Mouse (Mus musculus): Measurements from ENCODE around the gene Mcpt9. TPM values are rescaled to one million over a fixed set of nuclear protein-coding genes. Genes with fewer than 3 reads are reported as not detected.
"Not testable (repeated sequence)": the region's sequence is repeated elsewhere in the genome, so short reads cannot be mapped to it uniquely, and the experiment has no call there.

The Mcpt9 gene
- not detected in 2 replicates for polyA plus RNA-seq (2012; ENCODE audit: insufficient read depth, insufficient read length, missing spikeins)

DNA sequence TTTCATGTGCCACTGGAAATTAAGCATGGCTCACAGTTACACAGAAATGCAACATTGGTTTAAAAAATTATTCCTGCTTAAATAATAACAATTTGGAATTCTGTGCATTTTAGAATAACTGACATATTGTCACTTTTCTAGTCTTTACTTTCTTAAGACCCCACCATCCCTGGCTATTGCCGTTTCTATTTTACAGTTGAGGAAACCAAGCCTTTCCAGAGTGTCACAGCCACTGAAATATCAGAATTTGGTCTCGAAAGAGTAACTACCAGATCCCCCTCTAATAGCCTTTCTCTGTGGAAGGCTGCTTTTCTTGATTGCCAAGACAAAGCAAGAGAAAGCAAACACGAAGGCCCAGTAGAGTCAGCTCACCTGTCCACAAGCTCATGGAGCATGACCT is at the start of gene Mcpt9:
TSS of gene Mcpt9 (minus strand) at position 101 of the 400 bp plus-strand sequence.
- not testable (repeated sequence) for H3K27ac ChIP-seq (ENCODE audit: insufficient read depth, low read depth, low read length); H3K4me3 ChIP-seq (ENCODE audit: insufficient read depth, low read length); H3K4me1 ChIP-seq (ENCODE audit: control insufficient read depth, insufficient read depth, low read length)

GRCm38 (mm10) chr14:56062213-56062612 is 31.9 kb upstream of the Mcpt9 start, which contains the start of gene Mcpt4:
Gene Mcpt4, minus strand, starts transcription at chr14:56062313.
- H3K27ac ChIP-seq (ENCODE audit: insufficient read depth, low read depth, low read length); H3K4me3 ChIP-seq (ENCODE audit: insufficient read depth, low read length); H3K4me1 ChIP-seq (ENCODE audit: control insufficient read depth, insufficient read depth, low read length): not testable (repeated sequence)

DNA sequence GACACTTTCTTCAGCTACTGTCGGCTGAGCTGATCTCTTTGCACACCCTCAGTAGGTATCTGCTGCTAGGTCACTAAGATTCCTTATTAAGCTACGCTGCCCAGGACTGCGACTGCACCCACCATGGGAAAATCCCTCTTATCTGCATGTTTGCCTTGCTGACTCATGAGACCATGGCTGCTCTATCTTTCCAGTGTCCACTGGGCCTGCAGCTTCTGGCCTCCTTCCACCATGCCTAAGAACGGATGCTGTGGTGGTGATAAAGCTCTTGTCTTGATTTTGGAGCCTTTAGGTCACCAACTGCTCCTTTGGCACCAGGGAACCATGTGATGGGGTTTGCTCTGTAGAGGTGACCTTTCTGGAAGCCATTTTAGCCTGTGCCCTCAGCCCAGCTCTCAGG is 27.4 kb upstream of the Mcpt9 start:
- Histone ChIP-seq H3K4me1 (ENCODE audit: control insufficient read depth, insufficient read depth, low read length) (no peaks in the 10 kb centered on the region), H3K4me3 (ENCODE audit: insufficient read depth, low read length) (no peak overlapping the region), H3K27ac (ENCODE audit: insufficient read depth, low read depth, low read length) (no peak overlapping the region)
- TF ChIP-seq POLR2A (IDR thresholded peaks at IDR 0.05; ENCODE audit: borderline replicate concordance, low read depth, low read length) = no peak
- TF ChIP-seq CTCF (IDR thresholded peaks at IDR 0.05; ENCODE audit: low read depth, low read length) = no peak

GRCm38 (mm10) chr14:56055408-56055807 is 25.1 kb upstream of the Mcpt9 start:
- no peaks in the 10 kb centered on the region for H3K4me1 ChIP-seq (ENCODE audit: control insufficient read depth, insufficient read depth, low read length)
- H3K4me3 ChIP-seq (ENCODE audit: insufficient read depth, low read length) = no peak overlapping the region
- no peak overlapping the region for H3K27ac ChIP-seq (ENCODE audit: insufficient read depth, low read depth, low read length)
- TF ChIP-seq CTCF (IDR thresholded peaks at IDR 0.05; ENCODE audit: low read depth, low read length) (no peak), POLR2A (IDR thresholded peaks at IDR 0.05; ENCODE audit: borderline replicate concordance, low read depth, low read length) (no peak)

DNA sequence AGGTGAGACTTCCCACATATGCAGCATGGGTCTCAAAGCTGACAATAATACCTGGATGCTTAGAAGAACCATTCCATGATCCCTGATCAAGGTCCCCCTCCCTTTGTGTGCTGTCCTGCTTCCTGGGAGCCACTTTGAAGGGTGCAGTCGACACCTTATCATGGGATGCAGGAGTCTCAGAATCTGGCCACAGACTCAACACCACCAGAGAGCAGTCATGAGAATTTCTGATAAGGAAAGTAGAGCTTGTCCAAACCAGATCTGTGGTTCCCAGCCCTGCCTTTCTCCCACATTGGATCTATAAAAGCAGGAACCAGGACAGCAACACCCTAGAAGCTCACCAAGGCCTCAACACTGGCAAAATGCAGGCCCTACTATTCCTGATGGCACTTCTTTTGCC is 11.5 kb upstream of the Mcpt9 start, which contains the start of gene Mcpt2:
TSS of gene Mcpt2 (plus strand) at position 250 of the 400 bp plus-strand sequence.
- not testable (repeated sequence) for H3K4me3 ChIP-seq (ENCODE audit: insufficient read depth, low read length); H3K4me1 ChIP-seq (ENCODE audit: control insufficient read depth, insufficient read depth, low read length)
- peak within 1 kb of the TSS; percentile 24; the same call in 1 of the 2 replicates for H3K27ac ChIP-seq (ENCODE audit: insufficient read depth, low read depth, low read length)

DNA sequence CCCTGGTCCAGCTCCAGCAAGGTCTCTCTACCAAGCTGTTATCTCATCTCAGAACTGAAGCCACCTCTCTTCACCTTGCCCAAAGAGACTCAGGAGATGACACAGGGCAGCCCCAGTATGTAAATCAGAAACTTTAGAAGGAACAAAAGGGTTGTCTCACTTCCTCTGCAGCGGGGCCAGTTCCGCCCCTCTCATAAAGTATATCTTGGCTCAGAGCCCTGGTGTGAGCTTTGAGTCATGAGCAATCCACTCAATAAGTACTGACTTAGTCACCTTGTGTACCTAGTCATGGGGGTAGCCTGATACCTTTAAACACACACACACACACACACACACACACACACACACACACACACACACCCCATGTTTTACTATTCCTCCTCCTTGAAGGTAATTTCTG is 4.1 kb upstream of the Mcpt9 start:
- H3K4me1 ChIP-seq (ENCODE audit: control insufficient read depth, insufficient read depth, low read length) = no peaks in the 10 kb centered on the region; the same call in 1 of the 2 replicates
- no peak for TF ChIP-seq POLR2A (IDR thresholded peaks at IDR 0.05; ENCODE audit: borderline replicate concordance, low read depth, low read length)
- TF ChIP-seq CTCF (IDR thresholded peaks at IDR 0.05; ENCODE audit: low read depth, low read length) = no peak
- no peak overlapping the region for H3K4me3 ChIP-seq (ENCODE audit: insufficient read depth, low read length)
- no peak overlapping the region for H3K27ac ChIP-seq (ENCODE audit: insufficient read depth, low read depth, low read length)

DNA sequence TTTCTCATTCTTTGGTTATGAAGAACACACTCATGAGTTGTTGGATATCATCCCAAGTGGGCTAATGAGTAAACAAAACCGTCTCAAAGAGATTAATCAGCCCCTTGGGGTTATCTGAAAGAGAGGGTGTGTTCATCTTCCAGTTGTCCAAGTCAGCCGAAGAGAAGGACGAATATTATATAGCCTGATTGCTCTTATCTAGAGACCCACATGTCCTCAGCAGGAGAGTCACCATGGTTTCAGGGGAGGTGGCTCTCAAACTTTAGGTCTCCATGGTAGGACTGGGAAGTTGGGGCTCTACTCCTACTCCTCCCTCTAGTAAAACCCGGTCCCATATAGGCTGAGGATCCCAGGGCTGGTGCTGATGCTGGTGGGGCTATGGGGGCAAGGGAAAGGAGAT is 9.0 kb downstream of the Mcpt9 start:
- H3K4me3 ChIP-seq (ENCODE audit: insufficient read depth, low read length); H3K27ac ChIP-seq (ENCODE audit: insufficient read depth, low read depth, low read length); H3K4me1 ChIP-seq (ENCODE audit: control insufficient read depth, insufficient read depth, low read length): not testable (repeated sequence)

GRCm38 (mm10) chr14:56019446-56019845 is 10.8 kb downstream of the Mcpt9 start:
- Histone ChIP-seq H3K4me3 (ENCODE audit: insufficient read depth, low read length) (no peak overlapping the region), H3K4me1 (ENCODE audit: control insufficient read depth, insufficient read depth, low read length) (peaks cover 8% of the 10 kb centered on the region), H3K27ac (ENCODE audit: insufficient read depth, low read depth, low read length) (no peak overlapping the region)
- TF ChIP-seq POLR2A (IDR thresholded peaks at IDR 0.05; ENCODE audit: borderline replicate concordance, low read depth, low read length) (no peak), CTCF (IDR thresholded peaks at IDR 0.05; ENCODE audit: low read depth, low read length) (no peak)

- H3K4me3 ChIP-seq (ENCODE audit: insufficient read depth, low read length); H3K4me1 ChIP-seq (ENCODE audit: control insufficient read depth, insufficient read depth, low read length); H3K27ac ChIP-seq (ENCODE audit: insufficient read depth, low read depth, low read length): not testable (repeated sequence)
Observed at GRCm38 (mm10) chr14:56017671-56018070, 12.6 kb downstream of the Mcpt9 start, which contains the start of gene Mcpt1. Gene Mcpt1, plus strand, starts transcription at chr14:56017971.

DNA sequence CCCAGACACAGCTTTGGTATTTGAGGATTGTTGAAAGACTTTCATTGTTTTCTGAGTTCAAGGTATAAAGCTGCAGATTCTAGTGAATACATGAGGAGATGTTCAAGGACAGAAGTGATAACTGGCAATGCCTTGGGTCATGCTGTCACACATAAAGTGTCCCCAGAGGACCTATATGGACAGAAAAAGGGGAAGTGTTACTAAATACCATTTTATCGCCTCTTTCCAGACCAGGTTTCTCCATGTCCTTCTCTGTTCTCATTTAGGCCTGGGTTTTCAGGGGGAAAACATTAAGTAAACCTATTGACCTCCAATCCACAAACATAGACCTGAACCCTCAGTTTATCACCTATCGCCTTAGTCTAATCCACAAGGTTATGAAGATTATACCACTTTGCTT is 16.4 kb downstream of the Mcpt9 start:
- no peak overlapping the region for H3K4me3 ChIP-seq (ENCODE audit: insufficient read depth, low read length)
- H3K4me1 ChIP-seq (ENCODE audit: control insufficient read depth, insufficient read depth, low read length) = no peaks in the 10 kb centered on the region
- TF ChIP-seq POLR2A (IDR thresholded peaks at IDR 0.05; ENCODE audit: borderline replicate concordance, low read depth, low read length) = no peak
- no peak for TF ChIP-seq CTCF (IDR thresholded peaks at IDR 0.05; ENCODE audit: low read depth, low read length)
- H3K27ac ChIP-seq (ENCODE audit: insufficient read depth, low read depth, low read length) = no peak overlapping the region

- Histone ChIP-seq H3K27ac (ENCODE audit: insufficient read depth, low read depth, low read length) (no peak overlapping the region), H3K4me1 (ENCODE audit: control insufficient read depth, insufficient read depth, low read length) (no peaks in the 10 kb centered on the region), H3K4me3 (ENCODE audit: insufficient read depth, low read length) (no peak overlapping the region)
- TF ChIP-seq CTCF (IDR thresholded peaks at IDR 0.05; ENCODE audit: low read depth, low read length) (no peak), POLR2A (IDR thresholded peaks at IDR 0.05; ENCODE audit: borderline replicate concordance, low read depth, low read length) (no peak)
Observed at GRCm38 (mm10) chr14:56013147-56013546, 17.1 kb downstream of the Mcpt9 start.

DNA sequence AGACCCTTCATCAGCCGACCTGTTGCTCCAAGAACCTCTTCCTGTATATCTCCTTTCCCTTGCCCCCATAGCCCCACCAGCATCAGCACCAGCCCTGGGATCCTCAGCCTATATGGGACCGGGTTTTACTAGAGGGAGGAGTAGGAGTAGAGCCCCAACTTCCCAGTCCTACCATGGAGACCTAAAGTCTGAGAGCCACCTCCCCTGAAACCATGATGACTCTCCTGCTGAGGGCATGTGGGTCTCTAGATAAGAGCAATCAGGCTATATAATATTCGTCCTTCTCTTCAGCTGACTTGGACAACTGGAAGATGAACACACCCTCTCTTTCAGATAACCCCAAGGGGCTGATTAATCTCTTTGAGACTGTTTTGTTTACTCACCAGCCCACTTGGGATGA is 42.8 kb downstream of the Mcpt9 start:
- H3K27ac ChIP-seq (ENCODE audit: insufficient read depth, low read depth, low read length); H3K4me1 ChIP-seq (ENCODE audit: control insufficient read depth, insufficient read depth, low read length); H3K4me3 ChIP-seq (ENCODE audit: insufficient read depth, low read length): not testable (repeated sequence)

Other genes with a start within 250 kb of the Mcpt9 start
- gene Adcy4, start 246.4 kb downstream of the Mcpt9 start, polyA plus RNA-seq (2012; ENCODE audit: insufficient read depth, insufficient read length, missing spikeins) = not detected in 2 replicates
- 28.4 and 31.8 TPM in 2 replicates for gene Ripk3, start 241.6 kb downstream of the Mcpt9 start, polyA plus RNA-seq (2012; ENCODE audit: insufficient read depth, insufficient read length, missing spikeins)
- gene Nfatc4, start 207.4 kb downstream of the Mcpt9 start, polyA plus RNA-seq (2012; ENCODE audit: insufficient read depth, insufficient read length, missing spikeins) = 0.36 and 0.99 TPM in 2 replicates
- gene Nynrin, start 176.5 kb downstream of the Mcpt9 start, polyA plus RNA-seq (2012; ENCODE audit: insufficient read depth, insufficient read length, missing spikeins) = 2.3 and 3.2 TPM in 2 replicates
- 0.16 TPM in 1 of 2 replicates, not detected in the other for gene Cbln3, start 146.1 kb downstream of the Mcpt9 start, polyA plus RNA-seq (2012; ENCODE audit: insufficient read depth, insufficient read length, missing spikeins)
- gene Khnyn, start 145.5 kb downstream of the Mcpt9 start, polyA plus RNA-seq (2012; ENCODE audit: insufficient read depth, insufficient read length, missing spikeins) = 26.8 and 28.9 TPM in 2 replicates
- 2.0 and 3.2 TPM in 2 replicates for gene Sdr39u1, start 130.2 kb downstream of the Mcpt9 start, polyA plus RNA-seq (2012; ENCODE audit: insufficient read depth, insufficient read length, missing spikeins)
- not detected in 2 replicates for gene Cma1, start 85.8 kb downstream of the Mcpt9 start, polyA plus RNA-seq (2012; ENCODE audit: insufficient read depth, insufficient read length, missing spikeins)
- gene Cma2, start 79.5 kb downstream of the Mcpt9 start, polyA plus RNA-seq (2012; ENCODE audit: insufficient read depth, insufficient read length, missing spikeins) = not detected in 2 replicates
- gene Mcpt1, start 12.5 kb downstream of the Mcpt9 start, polyA plus RNA-seq (2012; ENCODE audit: insufficient read depth, insufficient read length, missing spikeins) = not detected in 2 replicates
- gene Mcpt2, start 11.5 kb upstream of the Mcpt9 start, polyA plus RNA-seq (2012; ENCODE audit: insufficient read depth, insufficient read length, missing spikeins) = not detected in 2 replicates
- gene Mcpt4, start 31.8 kb upstream of the Mcpt9 start, polyA plus RNA-seq (2012; ENCODE audit: insufficient read depth, insufficient read length, missing spikeins) = not detected in 2 replicates
- 0.67 TPM in 1 of 2 replicates, not detected in the other for gene Mcpt8, start 54.8 kb upstream of the Mcpt9 start, polyA plus RNA-seq (2012; ENCODE audit: insufficient read depth, insufficient read length, missing spikeins)
- gene Ctsg, start 72.1 kb upstream of the Mcpt9 start, polyA plus RNA-seq (2012; ENCODE audit: insufficient read depth, insufficient read length, missing spikeins) = not detected in 2 replicates
- gene Gzme, start 90.1 kb upstream of the Mcpt9 start, polyA plus RNA-seq (2012; ENCODE audit: insufficient read depth, insufficient read length, missing spikeins) = 0.60 and 1.1 TPM in 2 replicates
- not detected in 2 replicates for gene Gzmd, start 102.1 kb upstream of the Mcpt9 start, polyA plus RNA-seq (2012; ENCODE audit: insufficient read depth, insufficient read length, missing spikeins)
- not detected in 2 replicates for gene Gzmg, start 129.1 kb upstream of the Mcpt9 start, polyA plus RNA-seq (2012; ENCODE audit: insufficient read depth, insufficient read length, missing spikeins)
- gene Gzmn, start 144.1 kb upstream of the Mcpt9 start, polyA plus RNA-seq (2012; ENCODE audit: insufficient read depth, insufficient read length, missing spikeins) = not detected in 2 replicates
- gene Gzmf, start 180.9 kb upstream of the Mcpt9 start, polyA plus RNA-seq (2012; ENCODE audit: insufficient read depth, insufficient read length, missing spikeins) = not detected in 2 replicates
- not detected in 2 replicates for gene Gzmc, start 204.2 kb upstream of the Mcpt9 start, polyA plus RNA-seq (2012; ENCODE audit: insufficient read depth, insufficient read length, missing spikeins)
- gene Gzmb, start 231.8 kb upstream of the Mcpt9 start, polyA plus RNA-seq (2012; ENCODE audit: insufficient read depth, insufficient read length, missing spikeins) = not detected in 2 replicates

Measured in bone marrow macrophage, adult 2 months (primary cell).